Mouse (Mus musculus) monocyte, adult 2 months (primary cell): ENCODE results near the gene Efcab5.
"Not testable (repeated sequence)": the region's sequence is repeated elsewhere in the genome, so short reads cannot be mapped to it uniquely, and the experiment has no call there.

Experiments used
- DNase-seq, 2 experiments: peaks; one replicate each; pipeline ENCODE4 v3.0.0; 2022; ENCODE audit warnings: low spot score in 2 of 2, low read depth in 1 of 2

Efcab5 gene

DNA sequence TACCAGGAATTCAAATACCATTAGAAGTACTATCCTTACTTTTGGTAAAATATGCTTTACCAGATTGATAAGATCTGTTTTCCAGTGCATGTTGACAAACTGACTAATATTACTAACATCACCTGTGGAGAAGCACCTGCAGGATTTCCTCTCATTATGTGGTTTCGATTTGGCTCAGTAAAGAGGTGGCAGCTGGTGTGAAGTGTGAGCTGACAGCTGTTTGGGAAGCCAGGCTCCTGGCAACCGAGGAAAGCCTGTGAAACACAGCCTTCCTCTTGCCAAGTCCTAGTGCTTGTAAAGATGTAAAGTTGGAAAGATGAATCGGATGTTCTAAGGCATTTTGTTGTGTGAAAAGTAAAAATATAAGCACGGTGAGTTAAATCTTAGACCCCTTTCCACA is 7.9 kb downstream of the Efcab5 start:
- no peak for DNase-seq

DNA sequence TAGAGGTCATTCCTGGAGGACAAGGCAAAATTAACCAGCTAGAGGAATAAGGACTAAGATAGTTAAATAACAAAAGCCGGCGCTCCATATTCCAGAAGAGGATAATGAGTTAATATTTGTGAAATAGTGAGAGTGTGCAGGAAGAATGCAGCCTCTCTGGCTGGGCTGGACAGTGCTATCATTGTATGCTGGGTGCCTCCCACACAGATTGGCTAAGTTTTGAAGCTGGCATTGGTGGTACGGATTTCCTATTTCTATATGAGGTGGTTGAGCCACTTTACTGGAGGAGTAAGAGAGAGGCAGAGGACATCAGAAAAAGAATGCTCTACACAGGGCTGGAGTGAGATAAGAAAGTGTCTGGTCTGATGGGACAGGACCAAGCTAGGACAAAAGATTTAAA is 9.0 kb downstream of the Efcab5 start:
- DNase-seq, result no peak

DNA sequence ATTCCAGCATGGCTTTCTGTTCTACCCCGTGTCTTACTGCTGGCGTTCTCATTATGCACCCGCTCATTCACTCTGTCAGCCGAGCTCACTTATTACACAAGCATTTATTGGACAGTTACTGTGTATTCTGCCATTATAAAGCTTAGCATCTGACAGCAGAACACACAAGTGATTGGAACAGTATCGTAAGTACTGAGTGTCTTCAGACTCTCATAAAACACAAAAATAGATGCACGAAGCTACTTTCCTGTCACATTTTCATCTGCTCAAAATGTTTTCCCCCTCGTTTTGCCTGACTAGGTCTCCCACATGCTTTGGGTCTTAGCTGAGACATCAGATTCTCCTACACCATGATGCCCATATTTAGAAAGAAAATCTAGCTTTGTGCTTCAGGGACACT is 14.2 kb downstream of the Efcab5 start:
- DNase-seq, result no peak

DNA sequence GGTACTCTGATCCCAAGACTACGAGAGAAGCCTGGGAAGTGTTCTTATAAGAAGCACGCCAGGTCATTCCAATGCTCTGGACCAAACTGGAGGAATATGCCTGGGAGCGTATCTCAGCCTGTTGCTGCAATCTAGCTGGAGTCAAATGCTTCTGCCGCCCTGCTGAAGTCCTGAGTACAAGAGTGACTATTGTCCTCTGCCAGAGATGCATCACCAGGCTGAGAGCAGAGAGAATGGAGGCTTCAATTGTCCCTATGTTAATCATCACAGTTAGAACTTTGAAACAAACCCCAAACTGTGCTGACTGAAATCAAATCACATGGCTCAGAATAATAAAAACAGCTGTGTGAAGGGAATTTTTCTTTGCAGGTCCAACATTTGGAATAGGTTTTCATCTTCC is 15.0 kb downstream of the Efcab5 start:
- no peak for DNase-seq

DNA sequence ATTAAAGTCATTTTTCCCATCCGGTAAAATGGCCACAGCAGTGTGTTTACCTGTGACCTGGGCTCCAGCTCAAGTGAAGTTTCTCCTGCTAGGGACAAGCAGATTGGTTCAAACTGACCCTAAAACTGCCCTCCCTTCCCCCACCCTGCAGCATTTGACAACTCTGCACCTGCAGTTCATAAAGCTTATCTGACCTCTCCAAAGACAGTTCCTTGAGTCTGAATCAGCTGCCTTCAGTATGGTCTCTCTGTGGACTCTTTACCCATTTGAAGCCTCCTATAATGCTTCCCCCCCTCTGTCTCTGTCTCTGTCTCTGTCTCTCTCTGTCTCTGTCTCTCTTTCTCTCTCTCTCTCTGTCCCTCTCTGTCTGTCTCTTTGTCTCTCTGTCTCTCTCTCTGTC is 28.0 kb downstream of the Efcab5 start:
- no peak for DNase-seq

DNA sequence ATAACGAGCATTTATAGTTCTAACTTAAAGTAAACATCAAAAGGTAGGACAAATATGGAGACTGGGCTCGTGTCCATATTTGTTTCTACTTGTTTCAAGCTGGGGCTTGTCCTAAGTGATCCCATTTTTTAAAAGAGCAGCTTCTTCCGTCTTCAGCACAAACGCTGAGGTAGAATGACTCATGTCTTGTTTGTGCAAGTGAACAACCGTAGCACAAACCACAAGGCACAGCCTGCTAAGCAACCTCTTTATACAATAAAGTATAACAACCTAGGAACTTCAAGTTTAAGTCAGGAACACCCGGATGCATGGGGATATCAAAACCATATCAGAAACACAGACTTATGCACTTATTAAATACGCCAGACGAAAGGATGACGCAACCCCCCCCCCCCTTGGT is 28.4 kb downstream of the Efcab5 start:
- no peak for DNase-seq

DNA sequence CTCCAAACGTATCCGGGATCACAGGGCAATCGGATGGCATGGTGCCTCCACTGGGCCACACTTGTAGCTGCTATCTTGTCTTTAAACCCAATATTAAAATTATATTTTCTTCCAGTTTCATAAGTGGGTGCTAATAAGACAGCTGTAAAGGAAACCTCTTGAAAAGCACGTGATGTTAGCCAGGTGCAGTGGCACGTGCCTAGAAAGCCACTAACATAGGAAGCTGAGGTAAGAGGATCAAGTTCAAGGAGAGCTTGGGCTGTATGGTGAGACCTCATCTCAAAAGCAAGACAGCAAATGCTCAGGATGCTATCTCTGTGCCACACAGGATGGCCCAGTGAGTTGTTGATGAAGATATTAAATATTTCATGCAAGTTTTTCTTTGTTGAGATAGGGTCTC is 34.6 kb downstream of the Efcab5 start:
- DNase-seq, result no peak

DNA sequence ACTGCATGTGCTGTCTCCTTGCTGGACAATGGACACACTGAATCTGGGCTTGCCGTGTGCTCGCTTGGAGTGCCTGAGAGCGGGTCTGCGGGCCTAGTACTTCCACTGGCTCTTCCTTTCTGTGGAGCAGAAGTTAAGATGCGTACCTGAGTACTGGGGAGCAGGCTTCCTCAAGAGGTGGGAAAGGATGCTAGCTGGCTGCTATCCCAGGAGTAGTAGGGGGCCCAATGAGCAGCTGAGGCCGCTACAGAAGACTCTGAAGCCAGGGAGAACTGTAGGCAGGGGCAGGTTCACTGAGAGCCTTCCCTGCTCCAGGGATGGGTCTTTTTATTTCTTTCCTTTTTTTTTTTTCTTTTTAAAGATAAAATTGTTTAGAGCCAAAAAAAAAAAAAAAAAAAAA is 38.0 kb downstream of the Efcab5 start:
- no peak for DNase-seq

DNA sequence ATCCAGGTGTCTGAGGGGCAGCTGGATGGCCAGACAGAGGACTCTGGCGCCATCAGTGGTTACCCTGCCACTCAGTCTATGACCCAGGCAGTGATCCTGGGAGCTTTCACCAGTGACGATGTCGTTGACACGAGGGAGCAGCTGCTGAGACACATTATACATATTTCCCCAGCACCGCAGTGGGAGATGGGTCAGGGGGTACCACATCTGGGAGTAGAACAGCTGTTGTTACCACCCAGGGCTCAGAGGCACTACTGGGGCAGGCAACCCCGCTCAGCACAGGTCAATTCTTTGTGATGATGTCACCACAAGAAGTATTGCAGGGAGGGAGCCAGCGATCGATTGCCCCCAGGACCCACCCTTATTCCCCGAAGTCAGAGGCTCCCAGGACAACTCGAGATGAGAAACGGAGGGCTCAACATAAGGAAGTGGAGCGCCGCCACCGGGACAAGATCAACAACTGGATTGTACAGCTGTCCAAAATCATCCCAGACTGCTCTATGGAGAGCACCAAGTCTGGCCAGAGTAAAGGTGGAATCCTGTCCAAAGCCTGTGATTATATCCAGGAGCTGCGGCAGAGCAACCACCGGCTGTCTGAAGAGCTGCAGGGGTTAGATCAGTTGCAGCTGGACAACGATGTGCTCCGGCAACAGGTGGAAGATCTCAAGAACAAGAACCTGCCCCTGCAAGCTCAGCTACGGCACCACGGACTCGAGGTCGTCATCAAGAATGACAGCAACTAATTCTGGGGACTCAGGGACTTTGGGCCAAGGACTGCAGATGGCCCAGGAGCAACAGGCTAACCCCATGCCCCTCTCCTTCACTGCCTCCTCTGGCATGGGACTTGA is 38.8 kb downstream of the Efcab5 start:
- DNase-seq, result not testable (repeated sequence)

DNA sequence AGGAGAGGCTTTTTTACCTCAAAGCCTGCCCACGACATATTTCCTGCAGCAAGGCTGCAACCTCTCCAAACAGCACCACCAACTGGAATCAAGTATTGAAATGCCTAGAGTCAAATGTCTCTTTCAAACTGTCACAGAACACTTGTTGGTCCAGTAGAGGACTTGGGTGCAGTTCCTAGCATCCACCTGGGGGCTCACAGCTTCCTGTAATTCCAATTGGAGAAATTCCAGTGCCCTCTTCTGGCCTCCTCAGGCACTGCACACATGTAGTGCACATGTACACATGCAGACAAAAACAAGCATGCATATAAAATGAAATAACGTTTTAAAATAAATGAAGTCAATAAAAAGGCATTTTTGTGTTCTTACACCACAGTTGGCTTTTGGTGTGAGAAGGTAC is 40.0 kb downstream of the Efcab5 start:
- no peak for DNase-seq

DNA sequence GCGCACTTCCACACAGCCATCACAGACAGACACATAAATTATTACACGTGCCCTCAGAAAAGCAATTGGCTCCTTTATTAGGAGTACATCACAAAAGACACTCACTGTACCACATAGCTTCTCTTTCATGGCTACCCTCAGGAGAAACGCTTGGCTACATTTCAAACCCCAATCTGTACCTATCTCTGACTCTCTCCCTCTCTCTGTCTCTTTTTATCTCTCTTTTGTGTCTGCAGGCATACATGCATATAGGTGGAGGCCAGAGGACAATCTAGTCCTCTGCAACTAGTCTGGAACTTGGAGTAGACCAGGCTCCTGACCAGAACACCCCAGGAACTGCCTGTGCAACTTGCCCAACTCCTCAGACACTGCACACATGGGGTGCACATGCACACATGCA is 41.0 kb downstream of the Efcab5 start:
- DNase-seq, result no peak

DNA sequence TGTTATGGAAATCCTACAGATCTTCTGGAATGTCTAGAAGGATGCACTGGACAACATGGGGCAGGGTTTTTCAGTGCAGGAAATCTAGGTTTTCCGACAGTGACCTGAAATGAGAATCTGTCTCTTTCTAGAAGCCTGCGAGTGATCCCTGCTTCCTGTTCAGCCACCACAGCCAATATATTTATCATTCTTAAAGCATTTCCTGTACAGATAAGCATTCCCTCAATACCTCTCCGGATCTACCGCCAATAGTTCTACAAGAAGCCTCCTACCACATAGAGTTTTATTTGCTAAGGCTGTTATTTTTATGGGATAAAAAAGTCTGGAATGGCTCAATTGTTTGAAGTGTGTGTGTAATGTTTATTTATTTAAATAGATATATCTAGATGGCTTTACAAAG is 43.3 kb downstream of the Efcab5 start:
- DNase-seq, result no peak

DNA sequence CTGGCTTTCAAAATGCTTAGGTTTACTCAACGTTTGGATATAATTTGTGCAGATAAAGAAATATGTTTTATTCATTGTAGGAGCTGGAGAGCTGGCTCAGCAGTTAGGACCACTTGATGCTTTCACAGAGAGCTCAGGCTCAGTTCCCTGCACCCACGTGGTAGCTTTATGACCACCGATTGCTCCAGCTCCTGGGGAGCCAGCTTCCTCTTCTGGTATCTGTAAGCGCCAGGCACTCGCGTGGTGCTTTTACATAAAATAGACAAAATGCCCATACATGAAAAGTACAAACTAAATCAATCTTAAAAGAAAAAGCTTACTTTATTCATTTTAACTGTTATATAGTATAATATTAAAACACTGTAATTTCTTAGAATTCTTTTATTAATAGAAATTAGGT is 46.8 kb downstream of the Efcab5 start:
- DNase-seq, result no peak

DNA sequence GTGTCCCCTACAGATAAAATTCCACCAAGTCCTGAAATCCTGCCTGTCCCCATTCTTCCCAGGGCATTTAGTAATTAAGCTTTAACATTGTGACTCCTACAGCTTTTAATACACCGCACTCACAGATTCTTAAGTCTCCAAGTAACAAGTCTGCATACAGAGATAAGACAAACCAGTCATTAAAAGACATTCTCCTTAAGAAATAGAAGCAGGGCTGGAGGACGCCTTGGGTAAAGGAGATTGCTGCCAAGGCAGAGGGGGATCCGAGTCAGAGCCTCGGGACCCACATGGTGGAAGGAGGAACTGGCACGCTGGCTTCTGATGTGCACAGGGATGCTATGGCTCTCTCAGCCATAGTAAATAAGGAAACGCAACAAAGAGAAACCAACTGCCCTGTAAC is 48.8 kb downstream of the Efcab5 start:
- DNase-seq, result no peak

DNA sequence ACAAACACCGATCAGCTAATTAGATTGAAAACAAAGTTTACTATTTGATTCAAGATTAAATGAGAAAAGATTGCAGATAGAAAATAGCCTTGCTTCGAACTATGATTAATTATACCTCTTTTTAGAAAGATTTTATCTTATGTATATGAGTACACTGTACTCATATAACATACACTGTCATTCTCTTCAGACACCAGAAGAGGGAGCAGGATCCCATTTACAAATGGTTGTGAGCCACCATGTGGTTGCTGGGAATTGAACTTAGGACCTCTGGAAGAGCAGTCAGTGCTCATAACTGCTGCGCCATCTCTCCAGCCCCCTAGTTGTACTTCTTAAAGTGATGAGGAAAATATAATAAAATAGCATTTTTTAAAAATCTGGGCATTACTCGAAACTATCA is 55.3 kb downstream of the Efcab5 start:
- no peak for DNase-seq

DNA sequence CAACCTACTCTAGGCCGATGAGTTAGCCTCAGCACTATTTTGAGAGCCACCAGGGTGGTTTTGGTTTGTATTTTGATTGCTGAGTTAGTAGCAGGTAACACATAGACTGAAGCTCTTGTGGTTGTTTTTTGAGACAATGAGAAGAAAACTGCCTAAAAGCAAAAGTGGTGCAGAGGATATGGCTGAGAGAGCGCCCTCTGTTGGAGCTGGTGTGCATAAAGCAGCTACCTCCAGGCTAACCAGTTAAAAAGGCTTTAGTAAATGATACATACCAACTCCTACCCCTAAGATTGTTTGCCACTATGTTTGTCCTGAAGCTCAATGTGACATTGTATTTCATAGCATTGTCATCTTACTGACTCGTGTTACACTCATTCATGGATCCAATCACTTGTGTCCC is 56.2 kb downstream of the Efcab5 start:
- DNase-seq, result no peak

DNA sequence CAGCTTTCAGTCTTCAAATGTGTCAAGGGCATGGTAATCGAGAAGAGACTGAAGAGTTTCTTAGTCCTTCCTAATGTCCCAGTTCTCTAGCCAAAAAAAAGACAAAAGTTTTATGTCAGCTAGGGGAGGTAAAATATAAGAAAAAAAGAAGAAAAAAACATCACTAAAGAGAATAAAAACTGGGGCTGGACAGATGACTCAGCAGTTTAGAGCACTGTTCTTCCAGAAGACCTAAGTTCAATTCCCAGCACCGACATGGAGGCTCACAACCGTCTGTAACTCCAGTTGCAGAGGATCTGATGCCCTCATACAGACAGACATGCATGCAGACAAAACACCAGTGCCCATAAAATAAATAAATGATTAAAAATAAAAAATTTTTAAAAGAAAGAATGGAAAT is 60.2 kb downstream of the Efcab5 start:
- DNase-seq, result no peak

DNA sequence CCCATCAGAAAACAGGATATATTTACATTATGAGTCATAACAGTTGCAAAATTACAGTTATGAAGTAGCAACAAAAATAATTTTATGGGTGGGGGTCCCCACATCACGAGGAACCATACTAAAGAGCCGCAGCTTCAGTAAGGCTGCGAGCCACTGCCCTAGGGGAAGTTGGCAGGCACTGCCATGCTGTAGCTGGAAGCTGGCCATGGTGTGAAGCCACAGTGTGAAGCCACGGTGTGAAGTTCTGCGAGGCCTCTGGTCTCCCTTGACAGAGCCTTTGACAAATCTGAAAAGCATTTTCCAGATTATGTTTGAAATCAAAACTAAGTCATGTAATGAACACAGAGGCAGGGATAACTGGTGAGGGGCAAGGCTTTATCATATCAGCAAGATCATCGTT is 77.6 kb downstream of the Efcab5 start:
- DNase-seq, result no peak

DNA sequence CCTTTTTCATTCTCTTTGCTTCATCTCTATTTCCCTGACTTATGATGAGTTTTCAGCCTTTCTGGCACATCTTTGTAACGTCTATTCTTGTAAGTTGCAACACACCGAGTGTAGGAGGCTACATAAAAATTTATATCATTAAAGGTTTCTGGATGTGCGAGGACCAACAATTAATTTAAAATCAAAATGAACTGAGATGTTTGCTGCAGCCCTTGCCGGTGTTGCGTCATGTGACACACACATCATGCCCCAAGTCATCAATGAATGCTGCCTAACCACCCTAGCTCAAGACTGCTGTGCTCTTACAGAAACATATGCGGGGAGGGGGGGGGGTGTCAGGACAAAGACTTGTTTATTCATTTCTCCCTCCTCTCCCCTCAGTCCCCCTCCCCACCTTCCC is 80.3 kb downstream of the Efcab5 start:
- no peak for DNase-seq

DNA sequence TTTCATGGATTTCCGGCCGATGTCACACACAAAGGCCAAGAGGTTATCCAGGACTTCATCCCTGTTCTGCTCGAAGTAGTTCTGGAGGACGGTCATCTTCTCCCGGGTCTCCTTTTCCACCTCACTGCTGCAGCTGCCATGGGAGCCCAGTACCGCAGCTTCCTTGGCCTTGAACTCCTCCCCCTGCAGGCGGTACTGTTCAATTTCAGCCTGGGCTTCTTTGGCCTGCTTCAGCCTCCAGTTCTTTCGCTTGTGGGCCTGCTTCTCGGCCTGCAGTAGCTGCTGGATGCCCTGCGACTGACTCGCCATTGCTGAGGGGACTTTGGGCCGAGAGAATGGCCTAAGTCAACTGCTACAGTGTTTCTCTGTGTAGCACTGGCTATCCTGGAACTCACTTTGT is 80.9 kb downstream of the Efcab5 start:
- DNase-seq, result not testable (repeated sequence)

DNA sequence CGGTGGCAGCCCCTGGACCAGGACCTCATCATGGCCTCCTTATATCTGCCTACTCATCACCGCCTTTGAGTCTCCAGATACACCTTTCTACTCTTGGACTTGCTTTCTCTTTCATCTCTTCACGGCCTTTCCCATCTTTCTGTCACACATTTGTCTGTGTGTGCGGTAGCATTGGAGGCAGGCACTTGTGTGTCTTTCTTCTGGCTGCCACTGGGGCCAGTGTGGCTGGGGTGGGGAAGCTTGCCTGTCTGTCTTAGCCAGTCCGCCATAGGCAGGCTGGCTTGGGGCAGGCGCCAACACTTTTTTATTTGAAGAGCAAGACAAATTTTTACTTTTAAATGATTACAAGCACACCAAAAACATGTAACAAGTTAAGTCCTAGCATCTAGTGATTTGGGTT is 81.8 kb downstream of the Efcab5 start:
- no peak for DNase-seq

DNA sequence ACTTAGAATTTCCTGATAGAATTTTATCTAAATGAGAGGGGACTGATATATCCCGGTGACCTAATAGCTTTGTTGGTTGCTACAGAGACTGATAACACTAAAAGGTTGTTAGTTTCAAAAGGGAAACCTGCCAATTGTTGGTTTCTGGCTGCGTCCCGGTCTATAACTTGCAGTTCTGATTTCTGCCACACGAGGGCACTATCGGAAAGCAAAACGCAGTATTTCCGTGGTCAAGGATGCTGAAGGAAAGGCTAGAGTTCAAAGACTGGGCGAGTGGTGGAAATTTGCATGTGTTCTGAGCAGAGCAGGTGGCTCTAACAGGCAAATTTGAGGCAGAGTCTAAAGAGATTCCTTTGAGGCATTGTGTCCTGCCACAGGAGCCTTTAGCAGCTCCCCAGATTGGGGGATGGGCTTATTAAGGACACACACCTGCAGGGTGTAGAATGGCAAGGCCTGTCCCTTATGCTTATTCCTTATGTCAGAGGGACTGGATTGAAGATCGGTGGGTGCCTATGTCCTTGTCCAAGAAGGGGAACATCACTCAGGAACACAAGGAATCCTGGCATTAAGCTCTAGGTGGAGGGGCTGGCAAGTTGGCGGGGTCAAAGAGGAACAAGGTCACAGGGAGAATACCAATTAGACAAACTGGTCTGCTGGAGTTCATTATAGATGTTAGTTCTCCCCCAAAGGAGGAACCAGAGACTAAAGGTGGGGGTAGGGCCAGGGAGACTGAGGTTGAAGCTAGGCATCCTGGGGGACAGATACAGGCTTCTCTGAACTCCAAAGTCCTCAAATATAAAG is 88.4 kb downstream of the Efcab5 start:
- peak; percentile 24 to 66 for DNase-seq
